Mouse (Mus musculus): ENCODE data around the gene AU022252.

AU022252 gene

GRCm38 (mm10) chr4:119189392-119189791 lies 43.1 kb downstream of the AU022252 start:
- DNase-seq (ENCODE audit: low read depth, low spot score) = no peak

- DNase-seq (ENCODE audit: low read depth, low spot score) = no peak
Observed at GRCm38 (mm10) chr4:119188060-119188785, 44.3 kb downstream of the AU022252 start.

- DNase-seq (ENCODE audit: low read depth, low spot score) = no peak
Observed at GRCm38 (mm10) chr4:119185771-119186170, 46.7 kb downstream of the AU022252 start.

GRCm38 (mm10) chr4:119183525-119183924 lies 49.0 kb downstream of the AU022252 start:
- DNase-seq (ENCODE audit: low read depth, low spot score) = no peak

- DNase-seq (ENCODE audit: low read depth, low spot score) = no peak
Observed at GRCm38 (mm10) chr4:119181456-119181855, 51.1 kb downstream of the AU022252 start.

- no peak for DNase-seq (ENCODE audit: low read depth, low spot score)
Observed at GRCm38 (mm10) chr4:119180133-119180707, 52.3 kb downstream of the AU022252 start.

GRCm38 (mm10) chr4:119178331-119178730 lies 54.2 kb downstream of the AU022252 start:
- DNase-seq (ENCODE audit: low read depth, low spot score) = no peak

GRCm38 (mm10) chr4:119177702-119178101 lies 54.8 kb downstream of the AU022252 start:
- no peak for DNase-seq (ENCODE audit: low read depth, low spot score)

GRCm38 (mm10) chr4:119173851-119174453 lies 58.6 kb downstream of the AU022252 start, which contains the start of gene Zfp691:
TSS of gene Zfp691 (minus strand) at chr4:119174195.
- DNase-seq (ENCODE audit: low read depth, low spot score) = peak; percentile 92

GRCm38 (mm10) chr4:119172919-119173650 lies 59.4 kb downstream of the AU022252 start:
- DNase-seq (ENCODE audit: low read depth, low spot score) = no peak

- peak; percentile 69 for DNase-seq (ENCODE audit: low read depth, low spot score)
Observed at GRCm38 (mm10) chr4:119167663-119168062, 64.8 kb downstream of the AU022252 start.

- DNase-seq (ENCODE audit: low read depth, low spot score) = no peak
Observed at GRCm38 (mm10) chr4:119167068-119167467, 65.4 kb downstream of the AU022252 start.

- DNase-seq (ENCODE audit: low read depth, low spot score) = no peak
Observed at GRCm38 (mm10) chr4:119165916-119166315, 66.6 kb downstream of the AU022252 start.

- no peak for DNase-seq (ENCODE audit: low read depth, low spot score)
Observed at GRCm38 (mm10) chr4:119162990-119163389, 69.5 kb downstream of the AU022252 start.

GRCm38 (mm10) chr4:119161358-119161757 lies 71.2 kb downstream of the AU022252 start:
- DNase-seq (ENCODE audit: low read depth, low spot score) = no peak

- DNase-seq (ENCODE audit: low read depth, low spot score) = no peak
Observed at GRCm38 (mm10) chr4:119157891-119158290, 74.6 kb downstream of the AU022252 start.

- no peak for DNase-seq (ENCODE audit: low read depth, low spot score)
Observed at GRCm38 (mm10) chr4:119157186-119157585, 75.3 kb downstream of the AU022252 start.
